Mouse (Mus musculus) thymus, postnatal 14 days (tissue): Measurements from ENCODE around the gene Tyw1.

Source experiments
- DNase-seq: peaks from one replicate; pipeline ENCODE4 v3.0.0; 2021

The Tyw1 gene

DNA sequence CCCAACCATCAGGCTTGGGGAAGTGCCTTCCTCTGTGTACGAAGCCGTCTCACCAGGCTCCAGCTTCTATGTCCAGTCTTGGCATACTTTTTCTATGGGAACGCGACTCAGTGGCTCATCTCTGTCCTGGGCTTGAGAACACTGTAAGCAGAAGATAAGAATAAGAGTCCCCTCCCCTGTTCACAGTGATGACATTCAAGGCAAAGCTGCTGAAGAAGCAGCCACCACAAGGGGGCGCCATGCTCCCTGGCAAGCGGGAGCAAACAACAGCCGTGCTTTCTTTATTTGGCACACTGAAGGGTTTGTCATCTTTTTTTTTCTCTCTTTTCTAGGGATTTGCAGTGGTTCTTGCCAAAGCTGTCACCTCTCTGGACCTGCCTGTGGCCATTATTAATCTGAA, 11.2 kb downstream of the Tyw1 start:
- DNase-seq: peak; percentile 49

DNA sequence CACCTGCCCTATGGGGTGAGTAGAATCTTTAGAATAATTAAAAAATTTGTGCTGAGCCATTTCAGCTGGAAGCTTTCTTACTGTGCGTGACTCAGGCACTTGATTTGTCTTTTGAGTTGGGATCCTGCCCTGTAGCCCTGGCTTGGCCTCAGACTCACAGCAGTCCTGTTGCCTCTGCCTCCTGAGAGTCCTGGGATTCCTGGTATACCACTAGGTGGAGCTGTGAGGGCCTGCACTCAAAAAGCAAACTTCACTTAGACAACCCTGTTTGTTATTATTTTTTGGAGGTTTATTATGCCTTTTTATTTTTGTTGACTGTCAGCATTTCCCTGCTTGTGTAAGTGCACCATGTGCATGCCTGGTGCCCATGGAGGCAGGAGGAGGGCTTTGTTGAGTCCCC, 11.9 kb downstream of the Tyw1 start:
- DNase-seq: peak; percentile 26

- DNase-seq: no peak
Observed at GRCm38 (mm10) chr5:130268976-130269375, 13.6 kb downstream of the Tyw1 start.

DNA sequence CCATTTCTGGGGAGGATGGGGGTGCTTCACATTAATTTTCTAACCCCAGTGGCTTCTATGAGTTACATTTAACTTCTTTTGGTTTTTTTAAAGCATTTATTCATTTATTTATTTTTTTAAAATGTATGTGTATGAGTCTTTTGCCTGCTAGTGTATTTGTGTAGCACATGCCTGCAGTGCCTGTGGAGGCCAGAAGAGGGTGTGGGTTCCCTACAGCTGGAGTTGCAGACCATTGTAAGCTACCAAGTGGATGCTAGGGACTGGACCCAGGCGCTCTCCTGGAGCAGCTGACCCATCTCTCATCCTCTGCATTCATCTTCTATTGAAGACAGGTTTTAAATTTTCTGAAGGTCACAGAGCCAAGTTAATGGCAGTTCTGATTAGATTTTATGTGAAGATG, 16.9 kb downstream of the Tyw1 start:
- DNase-seq: no peak

DNA sequence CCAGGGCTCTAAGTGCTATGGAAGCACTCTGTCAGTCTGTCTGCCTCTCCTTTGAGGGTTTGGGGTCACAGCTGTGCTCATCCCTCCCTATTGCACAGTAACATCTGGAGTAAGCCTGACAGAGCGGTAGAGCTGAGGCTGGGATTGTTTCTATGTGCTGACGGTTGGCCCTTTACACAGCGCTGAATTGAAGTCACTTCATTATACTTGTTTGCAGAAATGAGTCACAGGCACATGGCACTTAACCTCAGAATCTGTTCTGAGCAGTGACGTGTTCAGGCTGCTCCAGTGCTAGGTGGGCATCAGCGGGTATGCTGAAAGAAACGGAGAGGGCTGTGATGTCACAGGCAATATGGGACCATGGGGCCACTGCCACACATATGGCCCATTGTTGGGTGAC, 17.6 kb downstream of the Tyw1 start:
- no peak for DNase-seq

DNA sequence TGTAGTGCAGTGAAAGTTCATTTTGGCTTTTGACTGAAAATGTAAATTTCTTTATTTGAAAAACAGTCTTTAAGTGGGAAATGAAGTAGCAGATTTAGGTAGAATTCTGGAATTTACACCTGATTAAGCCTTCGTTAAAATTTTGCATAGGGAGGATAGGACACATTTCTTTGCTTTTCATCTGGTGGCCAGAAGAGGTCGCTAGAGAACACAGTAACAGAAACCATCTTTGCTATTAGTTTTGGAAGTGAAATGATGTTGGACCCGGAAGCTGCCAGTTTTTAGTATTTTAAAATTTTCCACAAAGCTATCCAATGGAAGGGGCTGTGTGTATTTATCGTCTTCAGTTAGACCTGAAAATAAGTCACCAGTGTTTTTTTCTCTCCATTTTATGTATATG, 20.1 kb downstream of the Tyw1 start:
- peak; percentile 12 for DNase-seq

DNA sequence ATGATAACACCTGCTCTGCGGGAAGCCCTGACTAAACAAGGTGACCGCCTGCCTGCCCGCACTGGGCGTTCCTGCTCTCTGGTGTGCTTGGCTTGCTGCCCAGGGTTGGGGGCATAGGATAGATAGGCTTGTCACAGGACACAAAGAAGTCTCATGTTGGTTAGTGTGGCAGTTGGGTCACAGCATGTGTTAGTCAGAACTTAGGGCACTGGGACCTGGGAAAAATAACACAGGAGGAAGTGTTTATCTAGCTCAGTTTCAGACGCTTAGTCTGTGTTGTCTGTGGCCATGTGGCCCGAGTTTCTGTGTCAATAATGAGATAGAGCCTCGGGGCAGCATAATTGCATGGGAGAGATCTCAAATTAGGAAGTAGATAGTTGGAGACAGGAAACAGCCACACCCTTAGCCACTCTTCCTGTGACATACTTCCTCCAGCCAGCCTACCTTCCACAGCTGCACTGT, 22.6 kb downstream of the Tyw1 start:
- no peak for DNase-seq

DNA sequence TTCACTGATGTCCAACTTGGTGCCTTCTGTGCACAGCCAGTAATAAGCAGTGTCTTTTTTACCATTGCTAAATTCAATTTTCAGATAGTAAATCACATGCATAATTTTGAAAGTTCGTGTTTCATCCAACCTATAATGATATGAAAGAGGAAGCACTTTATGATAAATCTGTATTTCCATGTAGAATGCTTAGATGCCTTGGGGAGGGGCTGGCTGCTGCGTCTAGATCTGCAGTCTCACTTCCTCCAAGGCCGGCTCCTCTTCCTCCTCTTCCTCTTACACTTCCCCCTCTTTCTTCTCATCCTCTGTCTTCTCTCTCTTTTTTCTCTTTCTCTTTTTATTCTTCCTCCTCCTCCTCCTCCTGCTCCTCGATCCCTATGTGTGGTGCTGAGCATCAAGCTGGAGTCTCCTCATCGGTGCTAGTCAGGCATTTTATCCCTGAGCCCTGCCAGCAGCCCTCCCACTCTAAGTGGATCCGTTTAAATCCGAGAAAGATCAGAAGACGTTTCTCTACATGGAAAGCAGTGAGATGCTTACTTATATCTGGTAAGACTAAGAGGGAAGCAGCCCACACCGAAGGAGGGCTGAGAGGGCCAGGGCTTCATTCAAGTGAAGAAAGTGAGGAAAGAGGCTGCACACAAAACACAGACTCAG, 27.8 kb downstream of the Tyw1 start:
- DNase-seq: no peak

DNA sequence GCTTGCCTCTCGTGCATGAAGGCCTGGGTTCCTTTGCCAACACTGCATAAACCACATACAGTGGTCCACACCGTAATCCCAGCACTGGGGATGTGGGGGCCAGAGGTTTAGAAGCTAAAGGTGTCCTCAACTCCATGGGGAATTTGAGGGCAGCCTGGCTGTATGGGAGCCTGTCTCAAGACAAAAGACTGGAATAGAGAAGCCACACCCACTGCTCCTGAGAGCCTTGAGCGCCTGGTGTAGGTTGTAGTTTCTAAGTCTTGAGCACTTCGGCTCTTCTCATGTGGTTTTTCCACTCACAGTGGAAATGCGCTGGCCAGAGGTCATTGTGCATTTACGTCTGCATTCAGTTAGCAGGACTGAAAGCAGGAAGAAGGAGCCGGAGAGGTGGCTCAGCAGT, 32.7 kb downstream of the Tyw1 start:
- no peak for DNase-seq

DNA sequence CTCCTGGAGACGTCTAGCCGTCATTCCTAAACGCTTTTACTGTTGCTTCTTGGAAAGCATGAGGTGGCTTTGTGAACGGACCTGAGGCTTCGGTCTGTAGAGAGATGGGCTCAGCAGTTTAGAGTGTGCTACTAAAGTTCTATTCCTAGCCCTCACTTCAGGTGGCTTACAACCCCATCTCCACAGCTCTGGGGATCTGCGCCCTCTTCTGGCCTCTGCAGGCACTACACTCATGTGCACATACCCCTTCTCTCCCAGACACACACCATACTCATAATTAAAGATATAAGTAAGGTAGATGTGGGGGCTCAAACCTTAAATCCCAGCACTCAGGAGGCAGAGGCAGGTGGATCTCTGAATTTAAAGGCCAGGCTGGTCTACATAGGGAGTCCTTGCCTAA, 34.8 kb downstream of the Tyw1 start:
- no peak for DNase-seq

DNA sequence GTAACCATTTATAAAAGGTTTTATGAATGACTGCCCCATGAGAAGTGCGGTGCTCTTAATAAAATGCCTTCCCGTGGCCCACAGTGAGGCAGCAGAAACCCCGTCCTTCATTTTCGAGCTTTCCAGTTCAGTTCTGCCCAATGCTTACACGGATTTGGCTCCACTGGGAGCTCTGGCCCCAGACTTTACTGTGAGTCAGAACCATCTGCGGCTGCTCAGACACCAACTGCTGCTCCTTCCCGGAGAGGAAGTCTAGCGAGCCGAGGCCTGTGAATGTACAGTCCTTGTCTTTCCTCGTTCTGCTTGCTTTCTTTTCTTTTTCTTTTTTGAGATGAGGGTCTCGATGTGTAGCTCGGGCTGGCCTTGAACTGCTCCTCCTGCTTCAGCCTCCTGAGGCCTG, 35.4 kb downstream of the Tyw1 start:
- DNase-seq: no peak

- DNase-seq: no peak
Observed at GRCm38 (mm10) chr5:130292976-130293375, 37.6 kb downstream of the Tyw1 start.

DNA sequence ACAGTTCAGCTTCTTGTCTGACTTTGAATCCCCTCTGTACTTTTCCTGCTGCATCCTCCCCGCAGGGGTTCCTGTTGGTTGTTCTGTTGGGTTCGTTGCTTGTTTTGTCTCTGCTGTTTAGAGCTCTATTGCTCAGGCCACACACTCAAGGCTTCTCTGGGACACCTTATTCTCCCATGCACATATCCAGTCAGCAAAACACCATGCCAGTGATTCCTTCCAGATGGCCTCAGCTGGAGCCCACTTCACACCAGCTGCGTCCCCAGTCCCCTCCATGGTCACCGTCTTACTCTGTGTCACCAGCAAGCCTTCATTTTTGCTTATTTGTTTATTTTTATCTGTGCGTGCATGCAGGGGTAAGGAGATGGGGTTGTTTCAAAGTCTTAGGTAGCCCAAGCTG, 38.5 kb downstream of the Tyw1 start:
- no peak for DNase-seq

DNA sequence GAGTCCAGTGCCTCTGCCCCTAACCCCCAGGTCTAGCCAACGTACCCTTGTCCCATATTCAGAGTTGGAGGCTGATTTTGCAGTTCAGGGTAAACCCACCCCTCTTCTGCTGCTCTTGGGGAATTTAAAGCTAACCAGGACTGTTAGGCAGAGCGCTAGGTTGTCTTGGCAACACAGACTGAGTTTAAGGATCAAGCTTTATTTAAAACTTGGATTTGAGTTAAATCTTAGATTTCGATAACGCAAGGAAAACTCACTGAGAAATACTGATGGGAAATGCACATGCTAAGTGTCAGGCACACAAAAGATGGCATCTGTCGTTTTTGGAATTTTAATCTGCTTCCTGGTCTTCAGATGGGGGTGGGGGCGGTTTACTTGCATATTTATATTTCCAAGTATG, 39.2 kb downstream of the Tyw1 start:
- no peak for DNase-seq

GRCm38 (mm10) chr5:130296071-130296470, 40.7 kb downstream of the Tyw1 start:
- DNase-seq: no peak

DNA sequence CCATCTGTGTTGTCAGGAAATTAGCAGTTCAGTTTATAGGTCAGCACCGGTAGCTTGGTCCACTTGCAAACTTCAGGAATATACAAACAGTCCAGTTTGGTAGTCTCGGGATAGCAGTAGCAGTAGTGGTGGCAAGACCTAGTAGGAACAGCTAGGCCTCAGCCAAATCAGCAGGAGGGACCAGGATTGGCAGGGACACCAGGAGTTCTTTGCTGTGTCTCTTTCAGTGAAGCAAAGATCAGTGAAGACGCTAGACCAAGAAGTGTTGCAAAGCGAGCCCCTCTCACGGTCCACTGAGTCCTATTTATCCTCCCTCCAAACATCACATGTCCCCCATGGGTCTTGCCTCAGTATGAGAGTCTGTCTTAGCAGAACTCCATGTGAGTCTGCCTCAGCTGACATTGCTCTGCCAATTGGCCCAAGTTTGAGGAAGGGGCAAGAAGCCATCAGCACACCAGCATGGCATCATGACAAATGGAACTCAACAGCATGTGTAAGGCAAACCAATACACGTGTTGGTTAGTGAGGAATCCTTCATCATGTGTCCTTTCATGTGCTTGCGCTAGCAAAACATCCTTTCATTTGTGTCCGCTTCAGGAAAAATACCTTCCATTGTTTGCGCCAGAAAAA, 43.5 kb downstream of the Tyw1 start:
- no peak for DNase-seq

- DNase-seq: no peak
Observed at GRCm38 (mm10) chr5:130299526-130299925, 44.1 kb downstream of the Tyw1 start.

DNA sequence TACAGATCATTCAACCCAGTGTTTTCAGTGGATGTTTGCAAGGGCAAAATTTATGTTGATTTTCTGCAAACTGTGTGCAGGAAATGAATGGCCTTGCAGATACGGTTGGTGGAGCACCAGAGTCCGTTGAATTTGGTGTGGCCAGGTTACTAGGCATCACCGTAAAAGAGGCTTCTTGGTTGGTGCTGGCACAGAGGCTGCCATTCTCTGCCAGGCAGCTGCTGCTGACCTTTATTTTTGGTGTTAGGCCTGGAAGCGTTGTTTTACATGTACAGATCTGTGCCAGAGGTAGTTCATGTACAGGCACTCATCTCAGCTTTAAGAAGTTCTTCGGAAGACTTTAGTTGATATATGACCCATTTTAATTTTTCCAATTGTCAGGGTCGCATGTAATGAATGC, 48.2 kb downstream of the Tyw1 start:
- no peak for DNase-seq

- no peak for DNase-seq
Observed at GRCm38 (mm10) chr5:130307921-130308320, 52.5 kb downstream of the Tyw1 start.

DNA sequence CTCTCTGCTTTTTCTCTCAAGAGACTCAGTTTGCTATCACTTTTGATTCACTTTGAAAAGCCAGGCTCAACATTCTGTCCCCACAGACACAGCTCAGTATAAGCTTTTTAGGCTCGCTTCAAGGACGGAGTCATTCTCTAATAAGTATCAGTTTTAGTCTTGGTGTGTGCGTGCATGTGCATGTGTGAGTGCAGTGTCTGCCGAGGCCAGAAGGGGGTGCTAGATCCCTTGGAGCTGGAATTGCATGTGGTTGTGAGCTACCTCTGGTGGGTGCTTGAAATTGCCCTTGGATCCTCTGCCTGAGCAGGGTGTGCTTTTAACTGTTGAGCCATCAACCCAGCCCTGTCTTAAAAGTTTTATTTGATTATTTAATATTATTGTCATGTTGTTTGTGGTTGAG, 54.7 kb downstream of the Tyw1 start:
- DNase-seq: no peak

DNA sequence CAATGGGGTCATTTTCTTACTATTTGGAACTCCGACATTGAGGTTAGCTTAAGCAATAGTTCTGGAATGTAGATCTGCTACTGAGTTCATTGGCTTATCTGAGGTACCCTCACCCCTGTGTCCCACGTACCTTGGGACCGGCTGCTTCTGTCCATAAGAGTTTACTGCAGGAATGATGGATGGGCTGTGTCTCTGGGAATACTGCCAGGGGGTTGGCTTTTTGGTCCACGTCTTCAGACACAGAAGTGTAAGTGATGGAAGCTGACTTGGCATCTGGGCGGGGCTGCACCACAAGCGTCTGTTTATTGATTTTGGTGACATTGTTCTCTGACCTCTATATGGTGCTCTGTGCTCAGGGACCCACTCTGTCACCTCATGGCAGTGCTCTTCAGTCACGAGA, 55.4 kb downstream of the Tyw1 start:
- no peak for DNase-seq

DNA sequence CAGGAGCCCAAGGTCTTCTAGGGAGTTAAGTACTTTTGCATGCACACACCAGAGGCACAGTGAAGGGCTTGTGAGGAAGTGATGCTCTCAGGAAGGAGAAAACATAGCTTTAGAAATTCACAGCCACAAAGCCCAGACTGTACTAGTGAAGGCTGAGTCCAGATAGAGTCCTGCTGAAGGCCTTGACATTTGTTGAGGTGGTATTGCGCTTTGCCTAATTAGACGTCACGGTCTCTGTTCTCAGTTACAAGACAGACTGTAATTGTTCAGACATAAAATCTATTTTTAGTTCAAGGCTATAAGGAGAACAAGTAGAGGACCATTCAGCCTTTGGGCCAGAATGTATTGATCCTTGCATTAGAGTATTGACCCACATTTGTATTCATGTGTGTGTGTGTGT, 58.1 kb downstream of the Tyw1 start:
- DNase-seq: no peak

GRCm38 (mm10) chr5:130314926-130315325, 59.5 kb downstream of the Tyw1 start:
- DNase-seq: no peak

DNA sequence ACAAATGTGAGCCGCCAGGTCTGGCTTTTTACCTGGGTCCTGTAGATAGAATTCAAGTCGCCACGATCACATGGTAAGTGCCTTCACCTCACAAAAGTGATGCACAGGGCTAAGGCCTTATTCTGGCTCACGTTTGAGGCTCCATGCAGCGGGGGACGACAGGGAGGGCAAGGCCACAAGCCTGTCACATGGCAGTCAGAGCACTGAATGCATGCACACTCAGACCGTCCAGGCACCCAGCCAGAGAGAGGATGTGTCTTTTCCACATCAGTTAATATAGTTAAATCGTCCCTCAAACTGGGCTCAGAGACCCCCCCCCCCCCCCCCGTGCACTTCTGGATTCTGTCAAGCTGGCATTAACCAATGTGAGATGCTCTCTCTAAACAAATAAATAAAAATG, 60.9 kb downstream of the Tyw1 start:
- DNase-seq: no peak

DNA sequence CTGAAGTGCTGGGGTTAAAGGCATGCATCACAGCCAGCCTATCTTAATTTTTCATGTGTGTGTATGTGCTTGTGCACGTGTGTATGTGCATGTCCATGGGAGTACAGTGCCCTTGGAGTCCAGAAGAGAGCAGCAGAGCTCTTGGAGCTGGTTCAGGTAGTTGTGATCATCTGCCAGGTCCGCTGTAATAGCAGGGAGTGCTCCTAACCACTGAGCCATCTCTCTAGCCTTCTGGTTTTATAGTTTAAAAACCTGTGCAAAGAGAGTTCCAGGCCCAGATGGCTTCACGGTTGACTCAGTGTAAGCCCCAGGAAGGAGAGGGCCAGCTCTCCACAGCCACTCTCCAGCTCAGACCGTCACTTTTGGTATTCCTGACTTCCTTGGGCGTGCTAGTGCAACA, 64.4 kb downstream of the Tyw1 start:
- no peak for DNase-seq
